Mouse (Mus musculus): ENCODE results near the gene Ppfibp1. TPM values are rescaled to one million over a fixed set of nuclear protein-coding genes. Genes with fewer than 3 reads are reported as not detected.

The Ppfibp1 gene
- polyA plus RNA-seq, 1 experiment from 2014 or later, result 62.7 TPM

- Histone ChIP-seq H3K4me3 (ENCODE audit: control insufficient read depth in 1 of 2, insufficient read depth in 1 of 2, low read depth in 1 of 2, low read length in 2 of 2) (no peak overlapping the region), H3K27ac (replicated peaks in 1 of 2; ENCODE audit: control insufficient read depth in 1 of 2, insufficient read depth in 1 of 2, low read depth in 2 of 2, low read length in 2 of 2) (no peak overlapping the region), H3K9me3 (ENCODE audit: control insufficient read depth, low read length) (no peaks in the 10 kb centered on the region), H3K9ac (ENCODE audit: low read length) (no peak overlapping the region), H3K4me1 (ENCODE audit: control insufficient read depth in 2 of 2, insufficient read depth in 2 of 2, low read length in 2 of 2) (no peaks in the 10 kb centered on the region), H3K4me2 (ENCODE audit: low read length) (no peak overlapping the region), H3K27me3 (ENCODE audit: control insufficient read depth, insufficient read depth, low read length) (no peaks in the 10 kb centered on the region), H3K36me3 (ENCODE audit: control insufficient read depth, insufficient read depth, low read length) (peaks cover 87% of the 10 kb centered on the region)
- 76% methylated on average over 7 of the region's 7 CpGs for WGBS
- ATAC-seq (ENCODE audit: insufficient number of reproducible peaks, insufficient read depth, low FRiP score, low read depth), result no peak
Measured at GRCm38 (mm10) chr6:147062694-147063093, 174.4 kb downstream of the Ppfibp1 start.

GRCm38 (mm10) chr6:147064226-147064943 lies 176.1 kb downstream of the Ppfibp1 start:
- ATAC-seq (ENCODE audit: insufficient number of reproducible peaks, insufficient read depth, low FRiP score, low read depth), result no peak
- peaks cover 88% of the 10 kb centered on the region for H3K36me3 ChIP-seq (ENCODE audit: control insufficient read depth, insufficient read depth, low read length)

DNA sequence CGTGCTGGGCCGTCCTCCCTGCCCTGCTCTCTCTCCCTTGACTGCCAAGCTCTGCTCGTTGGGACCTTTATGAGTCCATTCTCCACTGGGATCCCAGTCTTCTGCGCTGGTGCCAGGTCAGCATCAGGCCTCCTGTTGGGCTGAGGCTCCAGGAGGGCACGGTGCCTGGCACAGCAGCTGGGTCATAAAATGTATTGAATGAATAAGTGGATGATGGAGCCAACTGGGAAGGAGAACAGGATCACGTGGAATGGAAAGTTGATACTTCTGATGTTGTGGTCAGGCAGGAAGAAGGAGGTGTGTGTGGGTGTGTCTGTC lies 176.6 kb downstream of the Ppfibp1 start:
- Histone ChIP-seq H3K4me2 (ENCODE audit: low read length) (no peak overlapping the region), H3K9ac (ENCODE audit: low read length) (no peak overlapping the region), H3K9me3 (ENCODE audit: control insufficient read depth, low read length) (no peaks in the 10 kb centered on the region), H3K27me3 (ENCODE audit: control insufficient read depth, insufficient read depth, low read length) (no peaks in the 10 kb centered on the region), H3K4me3 (ENCODE audit: control insufficient read depth in 1 of 2, insufficient read depth in 1 of 2, low read depth in 1 of 2, low read length in 2 of 2) (no peak overlapping the region), H3K4me1 (ENCODE audit: control insufficient read depth in 2 of 2, insufficient read depth in 2 of 2, low read length in 2 of 2) (no peaks in the 10 kb centered on the region), H3K27ac (replicated peaks in 1 of 2; ENCODE audit: control insufficient read depth in 1 of 2, insufficient read depth in 1 of 2, low read depth in 2 of 2, low read length in 2 of 2) (no peak overlapping the region), H3K36me3 (ENCODE audit: control insufficient read depth, insufficient read depth, low read length) (peaks cover 88% of the 10 kb centered on the region)
- ATAC-seq (ENCODE audit: insufficient number of reproducible peaks, insufficient read depth, low FRiP score, low read depth), result no peak
- WGBS, result 84% methylated on average over 6 of the region's 6 CpGs

More at GRCm38 (mm10) chr6:147064226-147064943, 176.1 kb downstream of the Ppfibp1 start:
- Histone ChIP-seq H3K27me3 (ENCODE audit: control insufficient read depth, insufficient read depth, low read length) (no peaks in the 10 kb centered on the region), H3K4me2 (ENCODE audit: low read length) (no peak overlapping the region), H3K4me3 (ENCODE audit: control insufficient read depth in 1 of 2, insufficient read depth in 1 of 2, low read depth in 1 of 2, low read length in 2 of 2) (no peak overlapping the region), H3K9me3 (ENCODE audit: control insufficient read depth, low read length) (no peaks in the 10 kb centered on the region), H3K27ac (replicated peaks in 1 of 2; ENCODE audit: control insufficient read depth in 1 of 2, insufficient read depth in 1 of 2, low read depth in 2 of 2, low read length in 2 of 2) (no peak overlapping the region), H3K9ac (ENCODE audit: low read length) (no peak overlapping the region), H3K4me1 (ENCODE audit: control insufficient read depth in 2 of 2, insufficient read depth in 2 of 2, low read length in 2 of 2) (no peaks in the 10 kb centered on the region)
- WGBS, result 90% methylated on average over 10 of the region's 10 CpGs

GRCm38 (mm10) chr6:147075808-147076387 lies 187.6 kb downstream of the Ppfibp1 start:
- no peaks in the 10 kb centered on the region for H3K4me1 ChIP-seq (ENCODE audit: control insufficient read depth in 2 of 2, insufficient read depth in 2 of 2, low read length in 2 of 2)
- H3K4me3 ChIP-seq (ENCODE audit: control insufficient read depth in 1 of 2, insufficient read depth in 1 of 2, low read depth in 1 of 2, low read length in 2 of 2), result no peak overlapping the region
- 60% methylated on average over 5 of the region's 5 CpGs for WGBS
- no peak overlapping the region for H3K9ac ChIP-seq (ENCODE audit: low read length)
- H3K4me2 ChIP-seq (ENCODE audit: low read length), result no peak overlapping the region
- ATAC-seq (ENCODE audit: insufficient number of reproducible peaks, insufficient read depth, low FRiP score, low read depth), result no peak
- H3K27me3 ChIP-seq (ENCODE audit: control insufficient read depth, insufficient read depth, low read length), result no peaks in the 10 kb centered on the region
- H3K9me3 ChIP-seq (ENCODE audit: control insufficient read depth, low read length), result no peaks in the 10 kb centered on the region
- H3K27ac ChIP-seq (replicated peaks in 1 of 2; ENCODE audit: control insufficient read depth in 1 of 2, insufficient read depth in 1 of 2, low read depth in 2 of 2, low read length in 2 of 2), result no peak overlapping the region
- H3K36me3 ChIP-seq (ENCODE audit: control insufficient read depth, insufficient read depth, low read length), result peaks cover 36% of the 10 kb centered on the region

GRCm38 (mm10) chr6:147076878-147077277 lies 188.6 kb downstream of the Ppfibp1 start:
- ATAC-seq (ENCODE audit: insufficient number of reproducible peaks, insufficient read depth, low FRiP score, low read depth), result no peak
- 78% methylated on average over 8 of the region's 8 CpGs for WGBS
- Histone ChIP-seq H3K9ac (ENCODE audit: low read length) (no peak overlapping the region), H3K9me3 (ENCODE audit: control insufficient read depth, low read length) (no peaks in the 10 kb centered on the region), H3K36me3 (ENCODE audit: control insufficient read depth, insufficient read depth, low read length) (peaks cover 26% of the 10 kb centered on the region), H3K4me2 (ENCODE audit: low read length) (no peak overlapping the region), H3K4me1 (ENCODE audit: control insufficient read depth in 2 of 2, insufficient read depth in 2 of 2, low read length in 2 of 2) (no peaks in the 10 kb centered on the region), H3K27me3 (ENCODE audit: control insufficient read depth, insufficient read depth, low read length) (no peaks in the 10 kb centered on the region), H3K4me3 (ENCODE audit: control insufficient read depth in 1 of 2, insufficient read depth in 1 of 2, low read depth in 1 of 2, low read length in 2 of 2) (no peak overlapping the region), H3K27ac (replicated peaks in 1 of 2; ENCODE audit: control insufficient read depth in 1 of 2, insufficient read depth in 1 of 2, low read depth in 2 of 2, low read length in 2 of 2) (no peak overlapping the region)

GRCm38 (mm10) chr6:147079919-147080318 lies 191.6 kb downstream of the Ppfibp1 start:
- H3K4me2 ChIP-seq (ENCODE audit: low read length), result no peak overlapping the region
- no peaks in the 10 kb centered on the region for H3K9me3 ChIP-seq (ENCODE audit: control insufficient read depth, low read length)
- no peak overlapping the region for H3K4me3 ChIP-seq (ENCODE audit: control insufficient read depth in 1 of 2, insufficient read depth in 1 of 2, low read depth in 1 of 2, low read length in 2 of 2)
- no peak for ATAC-seq (ENCODE audit: insufficient number of reproducible peaks, insufficient read depth, low FRiP score, low read depth)
- H3K36me3 ChIP-seq (ENCODE audit: control insufficient read depth, insufficient read depth, low read length), result peaks cover 5% of the 10 kb centered on the region; the same call in 1 of the 2 replicates
- WGBS, result 88% methylated on average over 10 of the region's 10 CpGs
- H3K9ac ChIP-seq (ENCODE audit: low read length), result no peak overlapping the region
- 0 out of 4 replicates have a peak, but pooled peaks cover 0 to under 1% of the 10 kb centered on the region in 2 experiments for H3K4me1 ChIP-seq (ENCODE audit: control insufficient read depth in 2 of 2, insufficient read depth in 2 of 2, low read length in 2 of 2)
- no peaks in the 10 kb centered on the region for H3K27me3 ChIP-seq (ENCODE audit: control insufficient read depth, insufficient read depth, low read length)
- H3K27ac ChIP-seq (replicated peaks in 1 of 2; ENCODE audit: control insufficient read depth in 1 of 2, insufficient read depth in 1 of 2, low read depth in 2 of 2, low read length in 2 of 2), result no peak overlapping the region

Measured in heart, embryonic 14.5 days (tissue).